Mouse (Mus musculus): ENCODE results near the gene Mettl7a3. TPM values are rescaled to one million over a fixed set of nuclear protein-coding genes. Genes with fewer than 3 reads are reported as not detected.
"Not testable (repeated sequence)": the region's sequence is repeated elsewhere in the genome, so short reads cannot be mapped to it uniquely, and the experiment has no call there.

Gene Mettl7a3
- polyA plus RNA-seq, 1 experiment from 2014 or later = 0.19 TPM

- H3K36me3 ChIP-seq (ENCODE audit: control insufficient read depth, insufficient read depth, low read length); H3K27ac ChIP-seq (ENCODE audit: low read depth, low read length); H3K27me3 ChIP-seq (ENCODE audit: control insufficient read depth, insufficient read depth, low read length); H3K9me3 ChIP-seq (ENCODE audit: control insufficient read depth, low read length); H3K4me1 ChIP-seq (replicated peaks; ENCODE audit: control insufficient read depth, insufficient read depth, low read length); DNase-seq (ENCODE audit: low spot score); ATAC-seq (ENCODE audit: low FRiP score); H3K4me2 ChIP-seq (replicated peaks; ENCODE audit: low read depth, low read length); H3K4me3 ChIP-seq (ENCODE audit: low read depth, low read length); H3K9ac ChIP-seq (ENCODE audit: low read depth, low read length): not testable (repeated sequence)
- WGBS = 62% methylated on average over 9 of the region's 9 CpGs
Observed at GRCm38 (mm10) chr15:100365967-100366366, 31.2 kb downstream of the Mettl7a3 start.

DNA sequence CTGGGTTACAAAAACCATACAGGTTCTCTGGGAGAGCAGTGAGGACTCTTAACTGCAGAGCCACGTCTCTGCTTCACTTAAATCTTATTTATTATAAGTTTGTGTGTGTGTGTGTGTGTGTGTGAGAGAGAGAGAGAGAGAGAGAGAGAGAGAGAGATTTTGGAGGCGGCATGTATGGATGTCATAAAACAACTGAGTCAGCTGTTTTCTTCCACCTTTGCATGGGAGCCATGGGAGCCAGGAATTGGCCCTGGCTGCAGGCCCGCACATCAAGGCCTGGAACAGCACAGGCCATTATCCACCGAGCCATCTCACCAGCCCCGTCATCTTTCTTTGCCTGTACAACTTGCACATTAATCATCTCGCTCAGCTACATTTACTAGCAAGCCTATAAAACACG lies 32.4 kb downstream of the Mettl7a3 start:
- no peak for DNase-seq (ENCODE audit: low spot score)
- Histone ChIP-seq H3K9ac (ENCODE audit: low read depth, low read length) (no peak overlapping the region), H3K4me3 (ENCODE audit: low read depth, low read length) (no peak overlapping the region), H3K27me3 (ENCODE audit: control insufficient read depth, insufficient read depth, low read length) (no peaks in the 10 kb centered on the region), H3K4me1 (replicated peaks; ENCODE audit: control insufficient read depth, insufficient read depth, low read length) (no peaks in the 10 kb centered on the region), H3K36me3 (ENCODE audit: control insufficient read depth, insufficient read depth, low read length) (no peaks in the 10 kb centered on the region), H3K27ac (ENCODE audit: low read depth, low read length) (no peak overlapping the region), H3K9me3 (ENCODE audit: control insufficient read depth, low read length) (no peaks in the 10 kb centered on the region), H3K4me2 (replicated peaks; ENCODE audit: low read depth, low read length) (no peak overlapping the region)
- WGBS = 81% methylated on average over 7 of the region's 7 CpGs
- no peak for ATAC-seq (ENCODE audit: low FRiP score)

- 35% methylated on average over 5 of the region's 5 CpGs for WGBS
- peak; percentile 72 for DNase-seq (ENCODE audit: low spot score)
- H3K27ac ChIP-seq (ENCODE audit: low read depth, low read length) = no peak overlapping the region
- no peaks in the 10 kb centered on the region for H3K4me1 ChIP-seq (replicated peaks; ENCODE audit: control insufficient read depth, insufficient read depth, low read length)
- no peak overlapping the region for H3K4me3 ChIP-seq (ENCODE audit: low read depth, low read length)
- no peak for ATAC-seq (ENCODE audit: low FRiP score)
- H3K4me2 ChIP-seq (replicated peaks; ENCODE audit: low read depth, low read length) = no peak overlapping the region
- no peaks in the 10 kb centered on the region for H3K27me3 ChIP-seq (ENCODE audit: control insufficient read depth, insufficient read depth, low read length)
- H3K9ac ChIP-seq (ENCODE audit: low read depth, low read length) = no peak overlapping the region
- no peaks in the 10 kb centered on the region for H3K36me3 ChIP-seq (ENCODE audit: control insufficient read depth, insufficient read depth, low read length)
- no peaks in the 10 kb centered on the region for H3K9me3 ChIP-seq (ENCODE audit: control insufficient read depth, low read length)
Observed at GRCm38 (mm10) chr15:100375066-100375465, 40.3 kb downstream of the Mettl7a3 start.

DNA sequence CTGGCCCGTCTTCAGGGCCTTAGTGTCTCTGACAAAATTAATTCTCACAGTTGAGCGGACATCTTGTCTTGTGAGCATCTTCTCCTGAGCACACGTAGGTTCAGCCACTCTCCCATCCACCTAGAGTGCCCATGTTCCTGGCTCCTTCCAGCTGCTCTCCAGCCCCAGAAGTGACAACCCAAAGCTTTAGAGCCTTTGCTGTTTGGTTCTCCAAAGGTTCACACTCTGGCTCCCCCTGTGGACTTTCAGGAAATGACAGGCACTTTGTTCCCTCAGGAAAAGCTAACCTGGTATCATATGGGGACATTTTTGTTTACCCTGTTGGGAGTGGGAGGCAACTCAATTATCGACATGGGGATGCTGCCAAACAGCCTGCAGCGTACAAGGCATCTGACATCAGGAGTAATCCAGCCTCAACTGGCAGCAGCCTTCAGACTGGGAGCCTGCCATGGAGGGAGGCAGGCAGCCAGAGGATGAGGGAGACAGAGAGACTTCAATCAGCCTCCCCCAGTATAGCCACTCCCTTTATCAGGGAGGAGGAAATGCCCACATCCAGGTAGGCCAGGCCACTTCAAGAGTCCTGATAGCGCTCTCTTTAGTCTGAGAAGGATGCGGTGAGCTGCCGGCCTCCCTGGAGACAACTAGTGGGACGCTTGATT lies 43.2 kb downstream of the Mettl7a3 start:
- H3K9me3 ChIP-seq (ENCODE audit: control insufficient read depth, low read length); H3K27me3 ChIP-seq (ENCODE audit: control insufficient read depth, insufficient read depth, low read length); H3K4me2 ChIP-seq (replicated peaks; ENCODE audit: low read depth, low read length); ATAC-seq (ENCODE audit: low FRiP score); H3K4me1 ChIP-seq (replicated peaks; ENCODE audit: control insufficient read depth, insufficient read depth, low read length); DNase-seq (ENCODE audit: low spot score); H3K4me3 ChIP-seq (ENCODE audit: low read depth, low read length); H3K27ac ChIP-seq (ENCODE audit: low read depth, low read length); H3K36me3 ChIP-seq (ENCODE audit: control insufficient read depth, insufficient read depth, low read length); H3K9ac ChIP-seq (ENCODE audit: low read depth, low read length): not testable (repeated sequence)
- WGBS = 47% methylated on average over 2 of the region's 9 CpGs

DNA sequence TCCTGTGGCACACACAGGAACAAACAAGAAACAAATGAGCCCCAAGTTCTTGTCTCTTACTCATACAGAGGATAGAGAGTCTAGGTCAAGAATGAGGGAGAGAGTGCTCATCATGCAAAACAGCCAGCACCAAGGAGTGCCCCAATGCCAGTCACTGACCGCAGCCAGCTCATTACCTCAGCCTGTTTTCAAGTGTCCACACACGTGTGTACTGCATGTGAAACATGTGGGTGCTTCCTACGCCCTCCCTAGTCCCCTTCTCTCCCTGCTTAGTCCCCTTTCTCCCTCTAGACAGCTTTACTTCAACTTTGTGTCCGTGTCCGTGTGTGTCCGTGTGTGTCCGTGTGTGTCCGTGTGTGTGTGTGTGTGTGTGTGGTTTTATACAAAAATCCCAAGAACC lies 44.9 kb downstream of the Mettl7a3 start:
- Histone ChIP-seq H3K4me3 (ENCODE audit: low read depth, low read length) (no peak overlapping the region), H3K36me3 (ENCODE audit: control insufficient read depth, insufficient read depth, low read length) (no peaks in the 10 kb centered on the region), H3K4me2 (replicated peaks; ENCODE audit: low read depth, low read length) (no peak overlapping the region), H3K4me1 (replicated peaks; ENCODE audit: control insufficient read depth, insufficient read depth, low read length) (no peaks in the 10 kb centered on the region), H3K9ac (ENCODE audit: low read depth, low read length) (no peak overlapping the region), H3K27ac (ENCODE audit: low read depth, low read length) (no peak overlapping the region), H3K27me3 (ENCODE audit: control insufficient read depth, insufficient read depth, low read length) (no peaks in the 10 kb centered on the region), H3K9me3 (ENCODE audit: control insufficient read depth, low read length) (no peaks in the 10 kb centered on the region)
- ATAC-seq (ENCODE audit: low FRiP score) (no peak), DNase-seq (ENCODE audit: low spot score) (no peak)
- WGBS = 89% methylated on average over 8 of the region's 8 CpGs

GRCm38 (mm10) chr15:100380104-100380503 lies 45.4 kb downstream of the Mettl7a3 start:
- 76% methylated on average over 2 of the region's 2 CpGs for WGBS
- DNase-seq (ENCODE audit: low spot score) = no peak
- H3K27me3 ChIP-seq (ENCODE audit: control insufficient read depth, insufficient read depth, low read length) = no peaks in the 10 kb centered on the region
- H3K4me1 ChIP-seq (replicated peaks; ENCODE audit: control insufficient read depth, insufficient read depth, low read length) = no peaks in the 10 kb centered on the region
- no peak overlapping the region for H3K4me3 ChIP-seq (ENCODE audit: low read depth, low read length)
- no peak overlapping the region for H3K4me2 ChIP-seq (replicated peaks; ENCODE audit: low read depth, low read length)
- no peaks in the 10 kb centered on the region for H3K36me3 ChIP-seq (ENCODE audit: control insufficient read depth, insufficient read depth, low read length)
- no peak for ATAC-seq (ENCODE audit: low FRiP score)
- no peaks in the 10 kb centered on the region for H3K9me3 ChIP-seq (ENCODE audit: control insufficient read depth, low read length)
- H3K27ac ChIP-seq (ENCODE audit: low read depth, low read length) = no peak overlapping the region
- H3K9ac ChIP-seq (ENCODE audit: low read depth, low read length) = no peak overlapping the region

- Histone ChIP-seq H3K27me3 (ENCODE audit: control insufficient read depth, insufficient read depth, low read length) (no peaks in the 10 kb centered on the region), H3K9ac (ENCODE audit: low read depth, low read length) (no peak overlapping the region), H3K4me2 (replicated peaks; ENCODE audit: low read depth, low read length) (no peak overlapping the region), H3K9me3 (ENCODE audit: control insufficient read depth, low read length) (no peaks in the 10 kb centered on the region), H3K27ac (ENCODE audit: low read depth, low read length) (no peak overlapping the region), H3K4me3 (ENCODE audit: low read depth, low read length) (no peak overlapping the region), H3K4me1 (replicated peaks; ENCODE audit: control insufficient read depth, insufficient read depth, low read length) (no peaks in the 10 kb centered on the region), H3K36me3 (ENCODE audit: control insufficient read depth, insufficient read depth, low read length) (no peaks in the 10 kb centered on the region)
- ATAC-seq (ENCODE audit: low FRiP score) (no peak), DNase-seq (ENCODE audit: low spot score) (no peak)
- 91% methylated on average over 9 of the region's 9 CpGs for WGBS
Observed at GRCm38 (mm10) chr15:100385705-100386104, 51.0 kb downstream of the Mettl7a3 start.

DNA sequence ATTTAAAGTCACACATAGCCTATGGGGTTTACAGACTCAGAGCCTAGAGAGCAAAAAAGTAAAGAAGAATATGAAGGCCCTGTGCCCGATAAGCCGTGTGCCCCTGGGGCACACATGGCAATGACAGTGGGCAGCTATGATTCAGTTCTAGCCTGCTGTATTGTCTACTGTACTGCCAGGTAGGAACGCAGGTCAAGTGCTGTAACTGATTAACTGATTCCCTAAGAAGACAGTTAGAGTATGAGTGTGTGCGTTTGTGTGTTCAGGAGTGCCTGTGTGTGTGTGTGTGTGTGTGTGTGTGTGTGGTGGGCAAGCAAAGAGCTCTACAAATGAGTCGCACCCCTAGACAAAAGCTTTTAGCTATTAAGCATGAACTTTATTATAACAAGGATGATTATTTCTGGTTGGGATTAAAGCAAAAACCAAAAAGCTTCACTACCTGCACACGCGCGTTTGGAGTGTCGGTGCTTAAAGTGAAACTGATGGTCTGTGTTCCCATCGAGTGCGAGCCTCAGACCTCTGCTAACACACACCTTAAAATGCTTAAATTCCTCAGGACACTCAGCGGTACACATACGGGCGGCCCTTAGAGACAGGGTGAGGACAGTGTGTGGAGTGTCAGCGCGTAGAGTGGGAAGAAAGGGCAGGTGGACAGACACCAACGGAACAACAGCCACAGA lies 53.0 kb downstream of the Mettl7a3 start:
- H3K27me3 ChIP-seq (ENCODE audit: control insufficient read depth, insufficient read depth, low read length) = no peaks in the 10 kb centered on the region
- no peak overlapping the region for H3K4me3 ChIP-seq (ENCODE audit: low read depth, low read length)
- no peak overlapping the region for H3K27ac ChIP-seq (ENCODE audit: low read depth, low read length)
- ATAC-seq (ENCODE audit: low FRiP score) = no peak
- 95% methylated on average over 17 of the region's 17 CpGs for WGBS
- no peak overlapping the region for H3K9ac ChIP-seq (ENCODE audit: low read depth, low read length)
- H3K36me3 ChIP-seq (ENCODE audit: control insufficient read depth, insufficient read depth, low read length) = no peaks in the 10 kb centered on the region
- no peaks in the 10 kb centered on the region for H3K4me1 ChIP-seq (replicated peaks; ENCODE audit: control insufficient read depth, insufficient read depth, low read length)
- H3K9me3 ChIP-seq (ENCODE audit: control insufficient read depth, low read length) = no peaks in the 10 kb centered on the region
- no peak for DNase-seq (ENCODE audit: low spot score)
- no peak overlapping the region for H3K4me2 ChIP-seq (replicated peaks; ENCODE audit: low read depth, low read length)

DNA sequence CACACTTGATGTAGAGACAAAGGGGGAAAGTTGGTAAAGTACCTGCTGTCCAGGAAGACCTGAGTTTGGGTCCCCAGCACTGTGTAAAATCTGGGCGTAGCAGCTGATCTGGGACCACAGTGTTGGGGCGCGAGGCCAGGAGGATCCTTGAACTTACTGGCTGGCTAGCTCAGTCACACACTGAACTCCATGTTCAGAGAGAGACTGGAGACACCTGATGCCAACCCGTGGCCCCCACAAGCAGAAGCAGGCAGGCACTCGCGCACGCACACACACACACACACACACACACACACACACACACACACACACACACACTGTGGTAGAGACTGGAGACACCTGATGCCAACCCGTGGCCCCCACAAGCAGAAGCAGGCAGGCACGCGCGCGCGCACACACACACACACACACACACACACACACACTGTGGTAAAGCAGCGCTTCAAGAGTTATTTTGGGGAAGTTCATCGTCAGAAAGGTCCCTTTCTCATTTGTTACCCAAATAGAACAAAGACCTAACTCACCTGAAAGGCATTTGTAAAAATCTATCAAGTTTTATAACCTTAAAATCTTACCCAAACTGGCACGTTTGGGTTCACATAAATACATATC lies 53.6 kb downstream of the Mettl7a3 start:
- Histone ChIP-seq H3K27me3 (ENCODE audit: control insufficient read depth, insufficient read depth, low read length) (no peaks in the 10 kb centered on the region), H3K4me1 (replicated peaks; ENCODE audit: control insufficient read depth, insufficient read depth, low read length) (no peaks in the 10 kb centered on the region), H3K9ac (ENCODE audit: low read depth, low read length) (no peak overlapping the region), H3K36me3 (ENCODE audit: control insufficient read depth, insufficient read depth, low read length) (no peaks in the 10 kb centered on the region), H3K27ac (ENCODE audit: low read depth, low read length) (no peak overlapping the region), H3K9me3 (ENCODE audit: control insufficient read depth, low read length) (no peaks in the 10 kb centered on the region), H3K4me3 (ENCODE audit: low read depth, low read length) (no peak overlapping the region), H3K4me2 (replicated peaks; ENCODE audit: low read depth, low read length) (no peak overlapping the region)
- 90% methylated on average over 16 of the region's 16 CpGs for WGBS
- DNase-seq (ENCODE audit: low spot score) (no peak), ATAC-seq (ENCODE audit: low FRiP score) (no peak)

Data from hindbrain, embryonic 11.5 days (tissue).